Mouse (Mus musculus): ENCODE results near the gene Krtap8-1. TPM values are rescaled to one million over a fixed set of nuclear protein-coding genes. Genes with fewer than 3 reads are reported as not detected.

The Krtap8-1 gene
- polyA plus RNA-seq, 1 experiment, result not detected

- TF ChIP-seq CTCF (IDR thresholded peaks at IDR 0.05; ENCODE audit: extremely low read depth, insufficient read depth, low read length) (no peak), POLR2A (IDR thresholded peaks at IDR 0.05; ENCODE audit: extremely low read depth, insufficient read depth, low read length) (no peak)
- Histone ChIP-seq H3K4me3 (ENCODE audit: insufficient read depth, low read length) (no peak within 1 kb of the TSS), H3K4me1 (ENCODE audit: control insufficient read depth, insufficient read depth, low read length) (no peaks in the 10 kb centered on the region), H3K27ac (ENCODE audit: insufficient read depth, low read length) (no peak within 1 kb of the TSS)
Measured at GRCm38 (mm10) chr16:89508223-89508622, 20.5 kb upstream of the Krtap8-1 start, which contains the start of gene Krtap7-1. Krtap7-1 (minus strand) TSS chr16:89508323.

- TF ChIP-seq CTCF (IDR thresholded peaks at IDR 0.05; ENCODE audit: extremely low read depth, insufficient read depth, low read length), result no peak
- TF ChIP-seq POLR2A (IDR thresholded peaks at IDR 0.05; ENCODE audit: extremely low read depth, insufficient read depth, low read length), result no peak
- no peak overlapping the region for H3K4me3 ChIP-seq (ENCODE audit: insufficient read depth, low read length)
- H3K4me1 ChIP-seq (ENCODE audit: control insufficient read depth, insufficient read depth, low read length), result no peaks in the 10 kb centered on the region
- H3K27ac ChIP-seq (ENCODE audit: insufficient read depth, low read length), result no peak overlapping the region
Measured at GRCm38 (mm10) chr16:89503571-89503970, 15.8 kb upstream of the Krtap8-1 start.

GRCm38 (mm10) chr16:89501870-89502269 is 14.1 kb upstream of the Krtap8-1 start:
- Histone ChIP-seq H3K27ac (ENCODE audit: insufficient read depth, low read length) (no peak overlapping the region), H3K4me1 (ENCODE audit: control insufficient read depth, insufficient read depth, low read length) (peaks cover 2% of the 10 kb centered on the region), H3K4me3 (ENCODE audit: insufficient read depth, low read length) (no peak overlapping the region)
- TF ChIP-seq CTCF (IDR thresholded peaks at IDR 0.05; ENCODE audit: extremely low read depth, insufficient read depth, low read length) (no peak), POLR2A (IDR thresholded peaks at IDR 0.05; ENCODE audit: extremely low read depth, insufficient read depth, low read length) (no peak)

GRCm38 (mm10) chr16:89497002-89497401 is 9.2 kb upstream of the Krtap8-1 start:
- Histone ChIP-seq H3K4me1 (ENCODE audit: control insufficient read depth, insufficient read depth, low read length) (peaks cover 2% of the 10 kb centered on the region), H3K4me3 (ENCODE audit: insufficient read depth, low read length) (no peak overlapping the region), H3K27ac (ENCODE audit: insufficient read depth, low read length) (no peak overlapping the region)
- TF ChIP-seq CTCF (IDR thresholded peaks at IDR 0.05; ENCODE audit: extremely low read depth, insufficient read depth, low read length) (no peak), POLR2A (IDR thresholded peaks at IDR 0.05; ENCODE audit: extremely low read depth, insufficient read depth, low read length) (no peak)

GRCm38 (mm10) chr16:89495394-89496153 is 7.8 kb upstream of the Krtap8-1 start:
- H3K4me3 ChIP-seq (ENCODE audit: insufficient read depth, low read length), result no peak overlapping the region
- peaks cover 2% of the 10 kb centered on the region for H3K4me1 ChIP-seq (ENCODE audit: control insufficient read depth, insufficient read depth, low read length)
- no peak for TF ChIP-seq CTCF (IDR thresholded peaks at IDR 0.05; ENCODE audit: extremely low read depth, insufficient read depth, low read length)
- TF ChIP-seq POLR2A (IDR thresholded peaks at IDR 0.05; ENCODE audit: extremely low read depth, insufficient read depth, low read length), result no peak
- no peak overlapping the region for H3K27ac ChIP-seq (ENCODE audit: insufficient read depth, low read length)

GRCm38 (mm10) chr16:89477679-89478314 is 10.0 kb downstream of the Krtap8-1 start:
- no peaks in the 10 kb centered on the region for H3K4me1 ChIP-seq (ENCODE audit: control insufficient read depth, insufficient read depth, low read length)
- TF ChIP-seq CTCF (IDR thresholded peaks at IDR 0.05; ENCODE audit: extremely low read depth, insufficient read depth, low read length), result no peak
- no peak for TF ChIP-seq POLR2A (IDR thresholded peaks at IDR 0.05; ENCODE audit: extremely low read depth, insufficient read depth, low read length)
- no peak overlapping the region for H3K27ac ChIP-seq (ENCODE audit: insufficient read depth, low read length)
- no peak overlapping the region for H3K4me3 ChIP-seq (ENCODE audit: insufficient read depth, low read length)

GRCm38 (mm10) chr16:89461189-89461588 is 26.6 kb downstream of the Krtap8-1 start:
- TF ChIP-seq POLR2A (IDR thresholded peaks at IDR 0.05; ENCODE audit: extremely low read depth, insufficient read depth, low read length) (no peak), CTCF (IDR thresholded peaks at IDR 0.05; ENCODE audit: extremely low read depth, insufficient read depth, low read length) (no peak)

More at GRCm38 (mm10) chr16:89461189-89461588, 26.6 kb downstream of the Krtap8-1 start:
- Histone ChIP-seq H3K4me1 (ENCODE audit: control insufficient read depth, insufficient read depth, low read length) (no peaks in the 10 kb centered on the region), H3K27ac (ENCODE audit: insufficient read depth, low read length) (no peak overlapping the region), H3K4me3 (ENCODE audit: insufficient read depth, low read length) (no peak overlapping the region)

Other genes starting within 250 kb of the Krtap8-1 start
- not detected in 2 replicates for gene Krtap21-1, start 84.1 kb downstream of the Krtap8-1 start, polyA plus RNA-seq (2012; rRNA removed)
- not detected in 2 replicates for gene Krtap6-2, start 67.8 kb downstream of the Krtap8-1 start, polyA plus RNA-seq (2012; rRNA removed)
- gene Krtap7-1, start 20.4 kb upstream of the Krtap8-1 start, polyA plus RNA-seq (2012; rRNA removed), result not detected in 2 replicates
- not detected in 2 replicates for gene Krtap11-1, start 83.2 kb upstream of the Krtap8-1 start, polyA plus RNA-seq (2012; rRNA removed)

Data from cortical plate, adult 2 months (tissue).